In genomic region chr2:18897742-18898256, GRCm38 (mm10) we compare ENCODE assay signal across 8 mouse cellular contexts.
DNase-seq lines count a peak whose midpoint lies in the region; ATAC-seq lines count a peak whose summit lies in the region.

No protein-coding gene starts in this region.

- 6% methylated on average over 10 of the region's 10 CpGs for WGBS in kidney, embryonic 14.5 days
- 22% methylated on average over 10 of the region's 10 CpGs for WGBS in embryonic facial prominence, embryonic 13.5 days
- 6% methylated on average over 10 of the region's 10 CpGs for WGBS in limb, embryonic 13.5 days
- 59% methylated on average over 10 of the region's 10 CpGs for WGBS in hindbrain, embryonic 14.5 days

- ATAC-seq in kidney, embryonic 14.5 days (ENCODE audit: low FRiP score, low TSS enrichment), result peak; percentile 18; the same call in 1 of the 2 replicates
- no peak for ATAC-seq in embryonic facial prominence, embryonic 13.5 days (ENCODE audit: insufficient number of reproducible peaks, insufficient read depth, low FRiP score, low TSS enrichment, low read depth)
- ATAC-seq in limb, embryonic 13.5 days (ENCODE audit: low FRiP score, low read depth), result no peak
- ATAC-seq in hindbrain, embryonic 14.5 days (ENCODE audit: low FRiP score), result no peak

- no peaks in the 10 kb centered on the region for H3K27me3 ChIP-seq in kidney, embryonic 14.5 days (ENCODE audit: control insufficient read depth, insufficient read depth, low read length)
- H3K27me3 ChIP-seq in embryonic facial prominence, embryonic 13.5 days, result no peaks in the 10 kb centered on the region
- H3K27me3 ChIP-seq in limb, embryonic 13.5 days, result no peaks in the 10 kb centered on the region; the same call in 1 of the 2 replicates
- H3K27me3 ChIP-seq in hindbrain, embryonic 14.5 days (ENCODE audit: control insufficient read depth, insufficient read depth, low read length), result no peaks in the 10 kb centered on the region

- H3K9ac ChIP-seq in kidney, embryonic 14.5 days (ENCODE audit: low read depth, low read length), result no peak overlapping the region
- no peak overlapping the region for H3K9ac ChIP-seq in embryonic facial prominence, embryonic 13.5 days
- no peak overlapping the region for H3K9ac ChIP-seq in limb, embryonic 13.5 days
- H3K9ac ChIP-seq in hindbrain, embryonic 14.5 days, result no peak overlapping the region

- H3K9me3 ChIP-seq in kidney, embryonic 14.5 days (ENCODE audit: control insufficient read depth, low read length), result no peaks in the 10 kb centered on the region
- H3K9me3 ChIP-seq in embryonic facial prominence, embryonic 13.5 days, result 0 out of 2 replicates have a peak, but pooled peaks cover 4% of the 10 kb centered on the region
- 0 out of 2 replicates have a peak, but pooled peaks cover 5% of the 10 kb centered on the region for H3K9me3 ChIP-seq in limb, embryonic 13.5 days
- no peaks in the 10 kb centered on the region for H3K9me3 ChIP-seq in hindbrain, embryonic 14.5 days (ENCODE audit: control insufficient read depth, low read length)

- H3K4me3 ChIP-seq in kidney, embryonic 14.5 days (ENCODE audit: low read length), result no peak overlapping the region
- no peak overlapping the region for H3K4me3 ChIP-seq in embryonic facial prominence, embryonic 13.5 days
- no peak overlapping the region for H3K4me3 ChIP-seq in limb, embryonic 13.5 days
- no peak overlapping the region for H3K4me3 ChIP-seq in hindbrain, embryonic 14.5 days (replicated peaks; ENCODE audit: low read length)

- peaks cover 28% of the 10 kb centered on the region for H3K4me1 ChIP-seq in kidney, embryonic 14.5 days (ENCODE audit: control insufficient read depth, insufficient read depth, low read length)
- peaks cover 9% of the 10 kb centered on the region; the same call in 1 of the 2 replicates for H3K4me1 ChIP-seq in embryonic facial prominence, embryonic 13.5 days
- H3K4me1 ChIP-seq in limb, embryonic 13.5 days, result peaks cover 11% of the 10 kb centered on the region
- H3K4me1 ChIP-seq in hindbrain, embryonic 14.5 days (replicated peaks; ENCODE audit: control insufficient read depth, insufficient read depth, low read length), result no peaks in the 10 kb centered on the region

- H3K4me2 ChIP-seq in kidney, embryonic 14.5 days (replicated peaks; ENCODE audit: low read depth, low read length), result no peak overlapping the region; the same call in 1 of the 2 replicates
- no peak overlapping the region for H3K4me2 ChIP-seq in embryonic facial prominence, embryonic 13.5 days
- H3K4me2 ChIP-seq in limb, embryonic 13.5 days (replicated peaks), result 0 out of 2 replicates have a peak overlapping the region, but pooled peaks have one; percentile 16
- no peak overlapping the region for H3K4me2 ChIP-seq in hindbrain, embryonic 14.5 days (replicated peaks)

- DNase-seq in kidney, adult 18-20 months, result no peak
- peak; percentile 59 for DNase-seq in naive thymus-derived CD4-positive, alpha-beta T cell, adult 2 months (ENCODE audit: low read depth)
- no peak for DNase-seq in frontal cortex, adult 2 months (ENCODE audit: extremely low spot score in 1 of 2, low spot score in 1 of 2)
- no peak for DNase-seq in gastrocnemius, adult 8-10 months (ENCODE audit: low spot score in 2 of 2)
- DNase-seq in hindbrain, embryonic 14.5 days (ENCODE audit: low spot score), result no peak

- H3K27ac ChIP-seq in kidney, embryonic 14.5 days (ENCODE audit: low read depth, low read length), result peak overlapping the region; percentile 39
- 0 out of 2 replicates have a peak overlapping the region, but pooled peaks have one; percentile 39 for H3K27ac ChIP-seq in embryonic facial prominence, embryonic 13.5 days
- no peak overlapping the region for H3K27ac ChIP-seq in limb, embryonic 13.5 days
- no peak overlapping the region for H3K27ac ChIP-seq in hindbrain, embryonic 14.5 days

- H3K36me3 ChIP-seq in kidney, embryonic 14.5 days (ENCODE audit: control insufficient read depth, insufficient read depth, low read length), result no peaks in the 10 kb centered on the region
- peaks cover 4% of the 10 kb centered on the region; the same call in 1 of the 2 replicates for H3K36me3 ChIP-seq in embryonic facial prominence, embryonic 13.5 days
- H3K36me3 ChIP-seq in limb, embryonic 13.5 days, result peaks cover 6% of the 10 kb centered on the region; the same call in 1 of the 2 replicates
- H3K36me3 ChIP-seq in hindbrain, embryonic 14.5 days (replicated peaks; ENCODE audit: control insufficient read depth, insufficient read depth), result no peaks in the 10 kb centered on the region

Comparison
In these comparisons a context has a peak if more than half of its experiments do, and no peak if none do; other contexts are left out.
1. H3K27ac ChIP-seq: peak in kidney, embryonic 14.5 days (single experiment) and embryonic facial prominence, embryonic 13.5 days (single experiment); none in limb, embryonic 13.5 days (single experiment) and hindbrain, embryonic 14.5 days (single experiment).